Mouse (Mus musculus) liver, adult 2 months (tissue): ENCODE results near the gene Rpa2. TPM values are rescaled to one million over a fixed set of nuclear protein-coding genes. Genes with fewer than 3 reads are reported as not detected.

ENCODE experiments used
- DNase-seq: peaks from one replicate; pipeline ENCODE4 v3.0.0-alpha.2; 2011; ENCODE audit warnings: low read depth, low spot score; ENCODE audit errors: extremely low read depth
- H3K27ac ChIP-seq: fragments of 200-500 bp; replicated peaks from 2 replicates; pipeline ENCODE4 v1.5.1; 2012; ENCODE audit warnings: low read depth, mild to moderate bottlenecking, control low read depth, inconsistent platforms, low read length; ENCODE audit not compliant: insufficient read depth
- H3K27me3 ChIP-seq: fragments of 200-500 bp; 2 replicates; pipeline ENCODE4 v1.6.1; 2012; ENCODE audit warnings: mild to moderate bottlenecking, moderate library complexity, low read length, inconsistent platforms; ENCODE audit not compliant: control insufficient read depth, insufficient read depth
- H3K36me3 ChIP-seq: fragments of 200-500 bp; 2 replicates; pipeline ENCODE4 v1.6.1; 2012; ENCODE audit warnings: low read length, inconsistent platforms; ENCODE audit not compliant: control insufficient read depth, insufficient read depth
- H3K4me1 ChIP-seq: fragments of 200-500 bp; 2 replicates; pipeline ENCODE4 v1.6.1; 2011; ENCODE audit warnings: low read length; ENCODE audit not compliant: control insufficient read depth, insufficient read depth
- H3K4me3 ChIP-seq: fragments of 200-500 bp; 2 replicates; pipeline ENCODE4 v1.5.1; 2011; ENCODE audit warnings: low read depth, mild to moderate bottlenecking, control low read depth, low read length, moderate library complexity; ENCODE audit not compliant: insufficient read depth
- H3K79me2 ChIP-seq: fragments of 200-500 bp; 2 replicates; pipeline ENCODE4 v1.6.1; 2012; ENCODE audit warnings: inconsistent platforms, mild to moderate bottlenecking, low read length, moderate library complexity; ENCODE audit not compliant: control insufficient read depth, insufficient read depth
- H3K9ac ChIP-seq: fragments of 200-500 bp; 2 replicates; pipeline ENCODE4 v1.6.1; 2012; ENCODE audit warnings: low read depth, mild to moderate bottlenecking, control low read depth, inconsistent platforms, low read length
- CTCF ChIP-seq: fragments of 200-500 bp; IDR thresholded peaks from 2 replicates; pipeline ENCODE4 v1.5.1; 2011; ENCODE audit warnings: low read depth, low read length, control low read depth
- POLR2A ChIP-seq: fragments of 200-500 bp; IDR thresholded peaks from 2 replicates; pipeline ENCODE4 v1.6.1; 2011; ENCODE audit warnings: low read length, control low read depth; ENCODE audit not compliant: insufficient read depth; ENCODE audit errors: extremely low read depth
- WGBS: fragments of 180-500 bp; shearing (Covaris S2); methylation state at CpG from one replicate; pipeline ENCODE4 v1.1.7; 2018; 5-methylcytosine and 5-hydroxymethylcytosine counted together
- polyA plus RNA-seq: library from polyadenylated mRNA; depleted of rRNA; stranded (reverse); fragments of >200 nt; gene quantifications from 2 replicates; pipeline ENCODE4 v1.2.3, GENCODE M21; 2012
- total RNA-seq: library from RNA; depleted of rRNA; stranded (reverse); fragments of >200 nt; gene quantifications from 2 replicates; pipeline ENCODE4 v1.2.3, GENCODE M21; 2014

Gene Rpa2
- total and polyA plus RNA-seq, 2 experiments = 6.6 to 9.2 TPM

- Histone ChIP-seq H3K9ac (no peak overlapping the region), H3K27ac (no peak overlapping the region)
- WGBS = 90% methylated on average over 5 of the region's 5 CpGs
These were observed 35.1 kb downstream of the Rpa2 start for GRCm38 (mm10) chr4:132803212-132803611.

GRCm38 (mm10) chr4:132803876-132804275 is 35.7 kb downstream of the Rpa2 start:
- H3K27ac ChIP-seq = no peak overlapping the region
- no peak overlapping the region for H3K4me3 ChIP-seq
- TF ChIP-seq CTCF (no peak), POLR2A (no peak)
- 96% methylated on average over 7 of the region's 7 CpGs for WGBS
- no peaks in the 10 kb centered on the region for H3K4me1 ChIP-seq
- no peaks in the 10 kb centered on the region for H3K79me2 ChIP-seq
- no peaks in the 10 kb centered on the region for H3K36me3 ChIP-seq
- H3K27me3 ChIP-seq = no peaks in the 10 kb centered on the region
- H3K9ac ChIP-seq = no peak overlapping the region
- DNase-seq = no peak

More at GRCm38 (mm10) chr4:132803212-132803611, 35.1 kb downstream of the Rpa2 start:
- Histone ChIP-seq H3K36me3 (no peaks in the 10 kb centered on the region), H3K79me2 (no peaks in the 10 kb centered on the region), H3K4me1 (no peaks in the 10 kb centered on the region), H3K27me3 (no peaks in the 10 kb centered on the region), H3K4me3 (no peak overlapping the region)
- DNase-seq = no peak
- TF ChIP-seq CTCF (no peak), POLR2A (no peak)

GRCm38 (mm10) chr4:132804331-132804730 is 36.2 kb downstream of the Rpa2 start:
- no peaks in the 10 kb centered on the region for H3K36me3 ChIP-seq
- no peak for TF ChIP-seq CTCF
- no peak for TF ChIP-seq POLR2A
- 91% methylated on average over 6 of the region's 6 CpGs for WGBS
- no peaks in the 10 kb centered on the region for H3K4me1 ChIP-seq
- H3K79me2 ChIP-seq = no peaks in the 10 kb centered on the region
- H3K27me3 ChIP-seq = no peaks in the 10 kb centered on the region
- H3K27ac ChIP-seq = no peak overlapping the region
- H3K9ac ChIP-seq = no peak overlapping the region
- no peak overlapping the region for H3K4me3 ChIP-seq
- peak; percentile 36 for DNase-seq

GRCm38 (mm10) chr4:132805146-132805545 is 37.0 kb downstream of the Rpa2 start:
- Histone ChIP-seq H3K36me3 (no peaks in the 10 kb centered on the region), H3K27me3 (no peaks in the 10 kb centered on the region), H3K4me1 (no peaks in the 10 kb centered on the region), H3K27ac (peak overlapping the region; percentile 42; the same call in 1 of the 2 replicates), H3K9ac (no peak overlapping the region), H3K79me2 (no peaks in the 10 kb centered on the region), H3K4me3 (no peak overlapping the region)
- no peak for DNase-seq
- TF ChIP-seq CTCF (no peak), POLR2A (no peak)
- 67% methylated on average over 5 of the region's 5 CpGs for WGBS

- H3K9ac ChIP-seq = no peak overlapping the region
- no peaks in the 10 kb centered on the region for H3K27me3 ChIP-seq
- no peak overlapping the region for H3K4me3 ChIP-seq
- no peaks in the 10 kb centered on the region for H3K4me1 ChIP-seq
- no peak for DNase-seq
- WGBS = 82% methylated on average over 12 of the region's 12 CpGs
- H3K36me3 ChIP-seq = no peaks in the 10 kb centered on the region
- H3K27ac ChIP-seq = no peak overlapping the region; the same call in 1 of the 2 replicates
- no peak for TF ChIP-seq CTCF
- no peak for TF ChIP-seq POLR2A
- no peaks in the 10 kb centered on the region for H3K79me2 ChIP-seq
These were observed 37.6 kb downstream of the Rpa2 start for GRCm38 (mm10) chr4:132805599-132806197.

- no peak overlapping the region for H3K27ac ChIP-seq
- 83% methylated on average over 7 of the region's 7 CpGs for whole genome bisulfite sequencing
These were observed 38.6 kb downstream of the Rpa2 start for GRCm38 (mm10) chr4:132806620-132807191.

More at GRCm38 (mm10) chr4:132806620-132807191, 38.6 kb downstream of the Rpa2 start:
- Histone ChIP-seq H3K9ac (no peak overlapping the region), H3K4me1 (no peaks in the 10 kb centered on the region), H3K4me3 (no peak overlapping the region), H3K27me3 (no peaks in the 10 kb centered on the region), H3K79me2 (no peaks in the 10 kb centered on the region), H3K36me3 (no peaks in the 10 kb centered on the region)
- TF ChIP-seq POLR2A = no peak
- no peak for TF ChIP-seq CTCF
- DNase-seq = no peak
